Mouse (Mus musculus) kidney, adult 2 months (tissue): ENCODE results near the gene Adam10.

Source experiments
- CTCF ChIP-seq: fragments of 200-500 bp; conservative IDR thresholded peaks from 2 replicates; pipeline ENCODE4 v1.5.1; 2011; ENCODE audit warnings: low read depth, mild to moderate bottlenecking, control low read depth, low read length, moderate library complexity, mixed read lengths; ENCODE audit not compliant: insufficient read depth, insufficient read length
- POLR2A ChIP-seq: fragments of 200-500 bp; IDR thresholded peaks from one replicate; pipeline ENCODE4 v1.6.1; 2011; ENCODE audit warnings: low read depth, low read length, control low read depth

DNA sequence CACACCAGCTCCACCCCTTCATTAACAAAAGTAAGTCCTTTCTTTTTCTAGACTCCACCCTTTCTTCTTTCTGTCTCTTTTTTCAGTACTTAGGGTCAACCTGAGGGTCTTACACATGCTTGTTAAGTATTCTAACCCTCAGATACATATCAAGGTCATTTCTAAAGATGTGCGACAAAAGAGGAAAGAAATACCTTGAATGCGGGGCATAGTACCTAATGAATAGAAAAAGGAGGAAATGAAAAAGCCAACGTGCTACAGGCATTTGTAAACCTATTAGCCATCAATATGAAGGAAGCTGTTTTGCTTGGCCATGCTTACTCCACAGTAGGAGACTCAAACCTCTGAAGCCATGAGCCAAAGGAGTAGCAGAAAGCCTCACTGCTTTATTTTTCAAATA lies 11.1 kb downstream of the Adam10 start:
- TF ChIP-seq POLR2A (no peak), CTCF (no peak)
